Mouse (Mus musculus): ENCODE data around the gene D930020B18Rik.

- TF ChIP-seq POLR2A (IDR thresholded peaks at IDR 0.05; ENCODE audit: control insufficient read depth, low read depth, low read length), result no peak
- TF ChIP-seq CTCF (IDR thresholded peaks at IDR 0.05; ENCODE audit: control insufficient read depth, insufficient read depth, insufficient replicate concordance, low read depth, low read length), result no peak
Observed at GRCm38 (mm10) chr10:121628561-121629040, 12.8 kb upstream of the D930020B18Rik start.
